Mouse (Mus musculus): ENCODE data around the gene Nfatc4.

The Nfatc4 gene

GRCm38 (mm10) chr14:55853621-55854285 lies 30.8 kb downstream of the Nfatc4 start, which contains the start of gene Nynrin:
Nynrin (plus strand) TSS chr14:55854010.
- peak in 1 of 2 experiments; percentile 69 for DNase-seq (ENCODE audit: low spot score in 2 of 2)

DNA sequence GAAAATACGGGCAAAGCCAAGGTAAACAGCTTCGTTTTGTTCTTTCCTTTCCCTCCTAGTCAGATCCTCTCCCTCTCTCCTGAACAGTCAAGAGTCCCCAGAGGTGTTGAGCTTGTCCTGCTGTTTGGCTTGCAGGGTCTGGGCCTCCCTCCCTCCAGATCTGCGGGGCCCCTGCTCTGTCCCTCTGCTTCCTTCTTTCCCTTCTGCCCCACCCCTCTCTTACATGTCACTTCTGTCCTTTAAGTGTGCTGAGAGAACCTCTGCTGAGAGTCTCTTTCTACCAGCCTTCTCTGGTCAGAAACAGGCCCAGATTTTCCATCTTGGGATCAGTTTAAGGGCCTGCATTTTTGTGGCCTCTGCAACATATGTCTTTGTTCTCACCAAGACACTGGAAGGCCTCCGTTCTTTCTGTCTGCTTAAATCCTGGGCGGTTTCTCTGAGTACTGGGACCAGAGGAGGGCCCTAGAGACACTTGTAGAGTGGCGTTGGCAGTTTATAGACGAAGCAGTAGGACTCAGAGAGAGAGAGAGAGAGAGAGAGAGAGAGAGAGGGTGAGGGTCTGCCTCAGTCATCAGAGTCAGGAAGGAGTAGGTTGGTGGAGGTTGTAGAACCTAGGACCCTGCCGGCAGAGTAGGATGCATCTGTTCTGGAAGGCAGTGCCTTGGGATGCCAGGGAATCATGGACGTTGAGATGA lies 31.6 kb downstream of the Nfatc4 start:
- no peak for DNase-seq (ENCODE audit: low spot score in 2 of 2)

DNA sequence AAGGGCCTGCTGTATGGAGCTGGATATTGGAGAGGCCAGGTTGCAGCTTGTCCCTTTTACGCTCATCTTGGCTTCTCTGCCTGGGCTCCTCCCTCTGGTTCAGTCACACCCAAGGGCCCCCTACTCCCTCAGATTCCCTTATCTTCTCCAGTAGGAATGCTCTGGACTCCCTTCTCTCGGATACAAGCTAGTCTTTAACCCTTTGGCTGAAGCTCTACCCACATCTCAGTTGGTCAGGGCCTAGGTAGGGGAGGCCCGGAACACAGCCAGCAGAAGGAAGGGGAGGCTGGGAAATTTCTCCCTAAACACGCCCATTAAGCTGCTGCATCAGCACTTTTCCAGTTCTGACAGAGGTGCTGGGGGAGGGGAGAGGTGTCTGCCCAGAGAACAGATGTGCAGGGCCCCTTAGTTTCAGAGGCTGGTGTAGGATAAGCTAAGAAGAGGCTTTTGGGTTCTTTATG lies 32.2 kb downstream of the Nfatc4 start:
- peak in 1 of 2 experiments; percentile 40 for DNase-seq (ENCODE audit: low spot score in 2 of 2)

DNA sequence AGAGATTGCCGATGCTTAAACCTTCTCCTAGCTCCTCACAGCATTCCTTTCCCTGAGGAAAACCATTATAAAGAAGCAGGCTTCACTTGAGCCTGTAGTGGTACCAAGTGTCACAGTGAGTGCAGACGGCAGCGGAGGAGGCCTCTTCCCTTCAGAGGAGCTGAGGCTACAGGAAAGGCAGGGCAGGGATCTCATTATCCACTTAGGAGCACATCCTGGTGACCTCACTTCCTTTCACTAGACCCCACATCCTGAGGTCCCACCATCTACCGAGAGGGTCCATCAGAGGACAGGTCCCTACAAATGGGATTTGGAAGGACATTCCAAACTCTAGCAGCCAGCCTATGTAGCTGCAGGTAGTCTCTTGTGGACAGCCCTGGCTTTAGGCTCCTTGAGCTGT lies 34.6 kb downstream of the Nfatc4 start:
- no peak for DNase-seq (ENCODE audit: low spot score in 2 of 2)

DNA sequence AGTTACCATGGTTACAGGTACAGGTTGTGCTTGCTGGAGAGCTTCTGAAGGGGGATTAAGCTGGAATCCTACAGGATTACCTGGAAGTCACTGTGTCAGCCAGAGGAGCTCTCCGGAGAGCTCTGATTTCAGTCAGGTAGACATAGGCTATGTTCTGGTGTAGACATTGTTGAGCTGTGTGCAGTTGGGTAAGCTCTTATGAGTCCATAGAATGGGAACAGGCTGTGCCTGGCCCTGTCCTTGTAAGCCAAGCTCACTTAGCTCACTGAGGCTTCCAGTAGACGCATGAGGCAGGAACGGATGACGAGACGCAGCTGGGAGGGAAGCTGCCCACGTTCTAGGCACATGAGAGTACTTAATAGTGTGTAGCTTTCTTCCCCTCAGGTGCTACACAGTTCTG lies 39.2 kb downstream of the Nfatc4 start:
- no peak for DNase-seq (ENCODE audit: low spot score in 2 of 2)

GRCm38 (mm10) chr14:55862970-55863369 lies 40.0 kb downstream of the Nfatc4 start:
- no peak for DNase-seq (ENCODE audit: low spot score in 2 of 2)

DNA sequence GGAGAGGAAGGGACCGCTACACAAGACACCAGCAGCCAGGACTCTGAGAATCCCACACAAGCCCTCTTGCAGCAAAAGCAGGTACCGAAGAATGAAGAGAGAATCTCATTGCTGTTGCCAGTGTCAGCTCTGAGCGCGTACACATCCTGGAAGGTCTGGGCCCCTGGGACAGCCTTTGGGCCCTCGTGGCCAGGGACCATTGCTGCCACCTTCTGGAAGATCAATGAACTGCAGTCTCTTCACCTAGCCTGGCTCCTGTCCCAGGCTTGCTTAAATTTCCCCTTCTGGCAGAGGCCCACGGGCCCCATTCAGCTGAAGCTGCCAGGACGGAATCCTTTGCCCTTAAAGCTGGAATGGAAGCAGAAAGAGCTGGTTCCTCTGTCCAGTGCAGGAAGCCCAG lies 40.8 kb downstream of the Nfatc4 start:
- peak in 1 of 2 experiments; percentile 74 for DNase-seq (ENCODE audit: low spot score in 2 of 2)

- no peak for DNase-seq (ENCODE audit: low spot score in 2 of 2)
Observed at GRCm38 (mm10) chr14:55866962-55867361, 44.0 kb downstream of the Nfatc4 start.

- DNase-seq (ENCODE audit: low spot score in 2 of 2): no peak
Observed at GRCm38 (mm10) chr14:55868230-55869026, 45.5 kb downstream of the Nfatc4 start.

DNA sequence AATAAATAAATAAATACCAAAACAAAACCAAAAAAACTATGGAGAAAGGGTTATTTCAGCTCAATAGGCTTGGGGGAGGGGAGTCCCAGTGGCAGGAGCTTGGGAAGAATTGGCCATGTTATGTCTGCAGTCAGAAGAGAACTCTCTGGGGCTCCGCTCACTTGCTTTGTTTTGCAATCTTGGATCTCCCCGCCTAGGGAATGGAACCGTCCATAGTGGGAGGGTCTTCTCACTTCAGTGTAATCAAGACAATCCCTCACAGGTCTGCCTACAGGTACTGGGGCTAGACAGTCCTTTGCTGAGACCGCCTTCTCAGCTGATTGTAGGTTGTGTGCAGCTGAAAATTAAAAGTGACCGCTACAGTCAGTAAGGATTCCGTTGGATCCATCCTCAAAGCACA lies 46.6 kb downstream of the Nfatc4 start:
- DNase-seq (ENCODE audit: low spot score in 2 of 2): no peak

DNA sequence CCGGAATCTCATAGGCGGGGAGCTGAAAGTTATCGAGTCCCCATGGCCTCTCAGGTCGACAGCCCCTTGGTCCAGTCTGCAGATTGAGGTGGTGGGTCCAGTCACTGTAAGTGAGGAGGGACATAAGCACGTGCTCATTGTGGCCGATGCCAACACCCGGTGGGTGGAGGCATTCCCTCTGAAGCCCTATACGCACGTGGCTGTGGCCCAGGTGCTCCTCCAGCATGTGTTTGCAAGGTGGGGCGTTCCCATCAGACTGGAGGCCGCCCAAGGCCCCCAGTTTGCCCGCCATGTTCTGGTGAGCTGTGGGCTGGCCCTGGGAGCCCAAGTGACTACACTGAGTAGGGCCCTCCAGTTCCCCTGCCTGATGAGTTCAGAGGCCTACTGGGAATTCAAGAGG lies 49.1 kb downstream of the Nfatc4 start:
- no peak for DNase-seq (ENCODE audit: low spot score in 2 of 2)

DNA sequence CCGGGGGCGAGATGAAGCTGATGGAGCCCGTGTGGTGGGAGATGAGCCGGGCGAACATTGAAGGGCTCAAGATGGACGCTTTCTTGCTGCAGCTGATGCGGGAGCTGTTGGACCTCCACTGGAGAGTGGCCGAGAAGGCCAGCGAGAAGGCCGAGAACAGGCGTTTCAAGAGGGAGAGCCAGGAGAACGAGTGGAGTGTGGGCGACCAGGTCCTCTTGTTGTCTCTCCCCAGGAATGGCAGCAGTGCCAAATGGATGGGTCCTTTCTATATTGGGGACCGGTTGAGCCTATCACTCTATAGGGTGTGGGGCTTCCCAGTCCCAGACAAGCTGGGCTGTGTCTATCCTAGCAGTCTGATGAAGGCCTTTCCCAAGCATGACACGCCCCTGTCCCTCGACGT lies 49.6 kb downstream of the Nfatc4 start:
- DNase-seq (ENCODE audit: low spot score in 2 of 2): no peak

DNA sequence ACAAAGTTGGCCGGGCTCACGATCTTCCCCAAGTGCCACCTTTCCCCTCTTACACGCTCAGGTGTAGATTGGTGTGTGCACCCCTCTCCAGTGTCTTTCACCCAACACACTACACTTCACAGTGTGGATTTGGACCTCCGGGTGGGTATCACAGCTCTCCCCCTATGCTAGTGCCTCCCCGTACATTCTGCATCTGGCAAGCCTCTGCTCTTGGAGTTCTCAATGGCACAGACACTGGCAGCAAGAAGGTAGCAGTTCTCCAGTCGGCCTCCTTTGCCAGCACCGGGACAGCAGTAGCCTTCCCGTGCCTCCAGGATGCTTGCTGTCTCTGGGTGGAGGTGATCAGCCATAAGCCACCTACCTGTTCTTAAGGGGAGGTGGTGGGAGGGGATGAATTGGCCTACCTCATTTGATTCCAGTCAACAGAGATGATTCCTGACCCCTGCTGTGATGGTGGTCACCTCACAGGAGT lies 50.3 kb downstream of the Nfatc4 start:
- DNase-seq (ENCODE audit: low spot score in 2 of 2): no peak

GRCm38 (mm10) chr14:55873714-55874683 lies 51.1 kb downstream of the Nfatc4 start:
- peak; percentile 60 to 67 for DNase-seq (ENCODE audit: low spot score in 2 of 2)

DNA sequence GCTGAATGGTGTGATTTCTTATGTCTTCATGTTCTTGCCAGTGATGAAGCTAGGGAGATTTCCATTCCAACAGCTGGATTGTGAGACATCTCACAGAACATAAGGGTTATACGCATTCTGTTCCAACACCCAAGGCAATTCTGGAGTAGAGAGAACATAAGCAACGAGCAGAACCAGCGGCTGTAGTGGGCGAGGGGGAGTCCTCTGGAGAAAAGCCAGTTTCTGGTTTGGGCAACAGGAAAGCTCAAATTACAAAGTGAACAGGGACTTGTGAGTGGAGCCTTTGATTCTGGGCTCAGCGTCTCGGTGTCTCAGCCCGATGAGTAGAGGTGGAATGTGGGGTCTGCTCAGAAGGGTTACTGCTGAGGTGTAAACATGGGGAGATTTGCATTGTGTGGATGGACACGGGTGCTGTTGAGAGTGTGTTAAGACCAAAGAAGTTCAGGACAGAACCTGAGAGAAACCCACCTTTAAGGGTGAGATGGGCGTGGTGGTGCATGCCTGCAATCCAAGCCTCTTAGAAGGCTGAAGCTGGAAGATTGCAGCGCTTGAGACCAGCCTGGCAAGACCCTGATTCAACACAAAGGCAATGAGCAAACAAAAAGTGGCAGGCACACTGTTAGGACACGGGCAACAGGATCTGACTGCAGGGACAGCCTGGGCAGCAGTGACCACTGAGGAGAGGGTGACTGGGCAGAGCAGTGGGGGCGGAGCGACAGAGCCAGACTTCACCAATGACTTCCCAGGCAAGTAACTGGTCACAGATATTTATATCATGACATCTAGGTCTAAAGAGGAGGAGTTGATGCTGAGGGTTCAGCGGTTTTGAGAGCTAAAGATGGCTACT lies 54.7 kb downstream of the Nfatc4 start:
- DNase-seq (ENCODE audit: low spot score in 2 of 2): no peak

DNA sequence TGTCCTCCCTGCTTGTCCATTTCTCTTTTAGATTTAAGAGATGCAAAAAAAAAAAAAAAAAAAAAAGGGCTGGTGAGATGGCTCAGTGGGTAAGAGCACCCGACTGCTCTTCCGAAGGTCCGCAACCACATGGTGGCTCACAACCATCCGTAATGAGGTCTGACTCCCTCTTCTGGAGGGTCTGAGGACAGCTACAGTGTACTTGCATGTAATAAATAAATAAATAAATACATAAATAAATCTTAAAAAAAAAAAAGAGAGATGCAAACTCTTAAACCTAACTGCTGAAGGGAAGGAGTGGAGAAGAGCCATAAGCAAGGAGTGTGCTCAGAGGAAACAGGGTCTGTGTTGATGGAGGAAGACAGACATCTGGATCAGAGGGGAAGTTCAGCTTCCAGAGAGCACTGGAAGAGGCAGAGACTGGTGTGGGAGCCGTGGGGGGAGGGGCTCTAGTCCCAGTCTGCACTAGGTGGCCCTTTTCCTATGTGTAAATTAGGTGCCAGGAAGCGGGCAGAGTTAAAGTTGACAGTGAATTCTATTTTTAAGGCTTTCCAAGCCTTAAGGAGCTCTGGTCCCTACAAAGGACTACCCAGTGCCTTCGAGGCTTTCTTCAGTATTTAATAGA lies 55.5 kb downstream of the Nfatc4 start:
- no peak for DNase-seq (ENCODE audit: low spot score in 2 of 2)

- peak; percentile 72 to 73 for DNase-seq (ENCODE audit: low spot score in 2 of 2)
Observed at GRCm38 (mm10) chr14:55879623-55880022, 56.7 kb downstream of the Nfatc4 start.

- no peak for DNase-seq (ENCODE audit: low spot score in 2 of 2)
Observed at GRCm38 (mm10) chr14:55880982-55881381, 58.0 kb downstream of the Nfatc4 start.

GRCm38 (mm10) chr14:55882171-55882641 lies 59.3 kb downstream of the Nfatc4 start:
- peak in 1 of 2 experiments; percentile 46 for DNase-seq (ENCODE audit: low spot score in 2 of 2)

All from urinary bladder, postnatal 36 days (tissue).